Mouse (Mus musculus) hindbrain, embryonic 15.5 days (tissue): ENCODE data around the gene Mylk4. TPM values are rescaled to one million over a fixed set of nuclear protein-coding genes. Genes with fewer than 3 reads are reported as not detected.

Source experiments
- ATAC-seq: fragments of 200-750 bp; cut with Nextera tagmentation; 2 replicates; pipeline ENCODE4 v1.8.0; 2017; ENCODE audit warnings: low read depth, moderate number of reproducible peaks, moderate TSS enrichment; ENCODE audit not compliant: low FRiP score
- H3K27ac ChIP-seq: fragments of 300-500 bp; sonication (generic); replicated peaks from 2 replicates; pipeline ENCODE4 v1.5.1; 2015; ENCODE audit warnings: mild to moderate bottlenecking, inconsistent platforms
- H3K27me3 ChIP-seq: fragments of 300-500 bp; sonication (generic); 2 replicates; pipeline ENCODE4 v1.6.1; 2015; ENCODE audit warnings: control low read depth, inconsistent platforms
- H3K36me3 ChIP-seq: fragments of 300-500 bp; sonication (generic); 2 replicates; pipeline ENCODE4 v1.6.1; 2015; ENCODE audit warnings: control low read depth, inconsistent platforms
- H3K4me1 ChIP-seq: fragments of 300-500 bp; sonication (generic); replicated peaks from 2 replicates; pipeline ENCODE4 v1.6.1; 2015; ENCODE audit warnings: control low read depth, inconsistent platforms
- H3K4me2 ChIP-seq: fragments of 300-500 bp; sonication (generic); 2 replicates; pipeline ENCODE4 v1.6.1; 2015; ENCODE audit warnings: moderate library complexity, mild to moderate bottlenecking, inconsistent platforms
- H3K4me3 ChIP-seq: fragments of 300-500 bp; sonication (generic); 2 replicates; pipeline ENCODE4 v1.5.1; 2015; ENCODE audit warnings: mild to moderate bottlenecking, inconsistent platforms
- H3K9ac ChIP-seq: fragments of 300-500 bp; sonication (generic); 2 replicates; pipeline ENCODE4 v1.6.1; 2015; ENCODE audit warnings: inconsistent platforms
- H3K9me3 ChIP-seq: fragments of 300-500 bp; sonication (generic); 2 replicates; pipeline ENCODE4 v1.6.1; 2016; ENCODE audit warnings: control low read depth, inconsistent platforms
- WGBS: fragments of 180-500 bp; shearing (Covaris S2); methylation state at CpG from one replicate; pipeline ENCODE4 v1.1.7; 2015; 5-methylcytosine and 5-hydroxymethylcytosine counted together
- polyA plus RNA-seq: library from polyadenylated mRNA; unstranded; fragments of >200 nt; fragmentation: Nextera tagmentation; extraction: Ambion mirVana; gene quantifications from 2 replicates; pipeline ENCODE4 v1.2.1, GENCODE M21; 2015

Gene Mylk4
- polyA plus RNA-seq, 1 experiment from 2014 or later = 0.06 TPM

DNA sequence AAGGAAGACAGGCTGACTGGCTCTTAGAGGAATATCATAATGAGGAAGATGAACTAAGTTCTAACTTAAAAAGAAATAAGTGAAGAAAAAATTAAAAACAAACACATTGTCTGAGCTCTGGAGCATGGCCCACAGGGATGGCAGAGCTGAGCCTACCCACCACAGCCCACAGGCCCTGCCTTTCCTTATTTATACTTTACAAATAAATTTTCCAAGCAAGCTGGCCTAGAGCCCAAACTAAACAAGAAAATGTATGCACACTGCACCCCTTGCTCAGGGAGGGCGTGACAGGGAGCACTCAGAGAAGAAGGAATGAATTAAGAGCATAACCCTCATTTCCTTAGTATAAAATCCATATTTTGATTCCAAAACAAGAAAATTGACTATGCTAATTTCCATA, 82.2 kb downstream of the Mylk4 start:
- Histone ChIP-seq H3K27ac (no peak overlapping the region), H3K4me1 (0 out of 2 replicates have a peak, but pooled peaks cover 4% of the 10 kb centered on the region), H3K36me3 (no peaks in the 10 kb centered on the region), H3K9me3 (no peaks in the 10 kb centered on the region), H3K27me3 (no peaks in the 10 kb centered on the region), H3K4me2 (no peak overlapping the region), H3K4me3 (no peak overlapping the region), H3K9ac (no peak overlapping the region)
- ATAC-seq = no peak
- 86% methylated on average over 1 of the region's 1 CpGs for WGBS

- no peaks in the 10 kb centered on the region for H3K36me3 ChIP-seq
- no peaks in the 10 kb centered on the region for H3K9me3 ChIP-seq
- no peaks in the 10 kb centered on the region for H3K27me3 ChIP-seq
- H3K27ac ChIP-seq = no peak overlapping the region
- no peak overlapping the region for H3K4me2 ChIP-seq
- no peaks in the 10 kb centered on the region for H3K4me1 ChIP-seq
- ATAC-seq = no peak
- WGBS = 95% methylated on average over 1 of the region's 1 CpGs
- no peak overlapping the region for H3K9ac ChIP-seq
- H3K4me3 ChIP-seq = no peak overlapping the region
Measured at GRCm38 (mm10) chr13:32699376-32699775, 84.4 kb downstream of the Mylk4 start.

- Histone ChIP-seq H3K4me1 (no peaks in the 10 kb centered on the region), H3K4me2 (no peak overlapping the region), H3K27me3 (no peaks in the 10 kb centered on the region), H3K36me3 (no peaks in the 10 kb centered on the region), H3K9me3 (no peaks in the 10 kb centered on the region), H3K9ac (no peak overlapping the region), H3K4me3 (no peak overlapping the region), H3K27ac (no peak overlapping the region)
- 96% methylated on average over 3 of the region's 3 CpGs for WGBS
- no peak for ATAC-seq
Measured at GRCm38 (mm10) chr13:32698956-32699355, 84.8 kb downstream of the Mylk4 start.

- H3K27me3 ChIP-seq = no peaks in the 10 kb centered on the region
- no peak for ATAC-seq
- H3K36me3 ChIP-seq = no peaks in the 10 kb centered on the region
- no peaks in the 10 kb centered on the region for H3K9me3 ChIP-seq
- H3K4me1 ChIP-seq = no peaks in the 10 kb centered on the region
- 87% methylated on average over 6 of the region's 6 CpGs for whole genome bisulfite sequencing
- H3K4me3 ChIP-seq = no peak overlapping the region
- H3K4me2 ChIP-seq = no peak overlapping the region
- H3K27ac ChIP-seq = no peak overlapping the region
- no peak overlapping the region for H3K9ac ChIP-seq
Measured at GRCm38 (mm10) chr13:32693886-32694455, 89.8 kb downstream of the Mylk4 start.

GRCm38 (mm10) chr13:32692563-32692962, 91.2 kb downstream of the Mylk4 start:
- 69% methylated on average over 1 of the region's 1 CpGs for WGBS
- Histone ChIP-seq H3K4me2 (no peak overlapping the region), H3K4me3 (no peak overlapping the region), H3K9me3 (no peaks in the 10 kb centered on the region), H3K9ac (no peak overlapping the region), H3K27me3 (no peaks in the 10 kb centered on the region), H3K4me1 (no peaks in the 10 kb centered on the region), H3K36me3 (no peaks in the 10 kb centered on the region), H3K27ac (no peak overlapping the region)
- ATAC-seq = no peak

- Histone ChIP-seq H3K36me3 (no peaks in the 10 kb centered on the region), H3K27ac (no peak overlapping the region), H3K27me3 (no peaks in the 10 kb centered on the region), H3K4me1 (no peaks in the 10 kb centered on the region), H3K9ac (no peak overlapping the region), H3K4me3 (no peak overlapping the region), H3K9me3 (no peaks in the 10 kb centered on the region), H3K4me2 (no peak overlapping the region)
- no peak for ATAC-seq
- 96% methylated on average over 3 of the region's 3 CpGs for WGBS
Measured at GRCm38 (mm10) chr13:32690279-32690678, 93.5 kb downstream of the Mylk4 start.

DNA sequence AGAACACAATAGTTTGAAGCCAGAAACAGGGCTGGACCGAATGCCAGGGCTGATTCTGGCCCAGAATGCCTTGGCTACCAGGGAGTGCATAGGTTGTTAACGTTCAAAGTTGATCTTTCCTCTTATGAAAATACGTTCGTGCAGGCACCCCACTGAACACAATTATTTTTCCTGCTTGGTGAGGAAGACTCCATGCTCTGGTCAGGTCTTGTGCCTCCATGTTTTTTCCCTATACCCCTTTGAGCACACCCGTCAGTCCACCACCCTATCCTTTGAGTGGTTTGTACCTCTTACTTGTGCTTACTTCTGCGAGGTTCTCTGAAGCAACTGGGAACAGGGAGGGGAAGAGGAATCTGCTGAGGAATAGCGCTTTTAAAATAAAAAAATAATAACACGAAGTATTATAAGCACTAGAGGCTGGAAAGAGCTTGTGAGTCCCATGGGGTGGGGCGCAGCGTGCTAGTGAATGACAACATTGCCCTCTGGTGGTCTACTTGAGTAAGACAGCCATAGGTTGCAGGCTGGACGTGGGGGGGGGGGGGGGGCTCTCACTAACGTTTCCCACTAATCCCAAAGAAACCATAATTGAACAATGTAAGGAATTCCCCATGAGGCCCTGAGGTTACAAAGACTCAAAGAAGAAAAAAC, 102.8 kb downstream of the Mylk4 start:
- WGBS = 40% methylated on average over 12 of the region's 12 CpGs
- no peaks in the 10 kb centered on the region for H3K27me3 ChIP-seq
- ATAC-seq = peak; percentile 83
- H3K36me3 ChIP-seq = no peaks in the 10 kb centered on the region
- H3K4me3 ChIP-seq = no peak overlapping the region
- H3K9ac ChIP-seq = no peak overlapping the region
- no peak overlapping the region for H3K27ac ChIP-seq
- H3K4me2 ChIP-seq = peak overlapping the region; percentile 24; the same call in 1 of the 2 replicates
- no peaks in the 10 kb centered on the region for H3K9me3 ChIP-seq
- H3K4me1 ChIP-seq = 0 out of 2 replicates have a peak, but pooled peaks cover 3% of the 10 kb centered on the region

DNA sequence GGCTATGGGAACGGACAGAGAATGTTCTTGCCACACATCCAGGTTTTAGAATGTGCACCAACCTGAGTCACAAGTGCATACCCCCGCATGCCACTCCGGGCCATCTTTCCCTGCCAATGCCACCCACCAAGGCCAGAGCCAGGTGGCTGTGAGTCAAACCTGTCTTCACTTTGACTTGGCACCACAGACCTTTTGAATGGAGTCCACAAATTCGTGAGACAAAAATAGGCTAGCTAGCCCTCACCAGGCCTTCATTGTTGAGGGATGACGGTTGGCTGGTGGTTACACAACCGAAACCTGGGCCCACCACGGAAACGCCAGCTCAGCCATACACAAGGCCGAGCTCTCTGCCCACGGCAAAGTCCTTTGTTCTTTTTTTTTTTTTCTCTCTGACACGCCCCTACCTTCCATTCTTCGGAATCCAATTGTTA, 103.6 kb downstream of the Mylk4 start:
- Histone ChIP-seq H3K9me3 (no peaks in the 10 kb centered on the region), H3K36me3 (no peaks in the 10 kb centered on the region), H3K4me3 (no peak overlapping the region), H3K27ac (no peak overlapping the region), H3K4me1 (0 out of 2 replicates have a peak, but pooled peaks cover 3% of the 10 kb centered on the region), H3K4me2 (no peak overlapping the region), H3K27me3 (no peaks in the 10 kb centered on the region), H3K9ac (no peak overlapping the region)
- WGBS = 79% methylated on average over 12 of the region's 12 CpGs
- no peak; the same call in 1 of the 2 replicates for ATAC-seq

DNA sequence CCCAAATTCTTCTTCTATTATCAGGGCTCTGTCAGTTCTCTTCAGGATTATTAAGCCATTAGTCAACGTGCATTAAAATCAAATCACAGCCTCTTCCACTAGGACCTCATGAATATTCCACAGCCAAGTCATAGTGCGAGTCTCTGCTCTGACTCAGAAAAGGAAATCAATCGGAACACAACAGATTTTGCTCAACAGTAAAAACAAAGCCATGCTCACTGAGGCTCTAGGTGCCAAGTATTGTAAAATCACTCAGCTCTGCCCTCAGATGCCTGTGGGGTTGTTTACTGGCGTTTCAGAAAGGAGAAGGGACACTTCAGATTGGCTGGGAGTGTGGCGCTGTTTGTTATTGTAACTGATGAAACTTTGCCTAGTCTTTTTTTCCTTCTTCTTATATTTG, 104.8 kb downstream of the Mylk4 start:
- Histone ChIP-seq H3K27ac (no peak overlapping the region), H3K4me3 (no peak overlapping the region), H3K9me3 (no peaks in the 10 kb centered on the region), H3K4me2 (no peak overlapping the region), H3K9ac (no peak overlapping the region), H3K27me3 (no peaks in the 10 kb centered on the region), H3K4me1 (0 out of 2 replicates have a peak, but pooled peaks cover 3% of the 10 kb centered on the region), H3K36me3 (no peaks in the 10 kb centered on the region)
- 57% methylated on average over 5 of the region's 5 CpGs for WGBS
- ATAC-seq = no peak

GRCm38 (mm10) chr13:32670782-32671181, 113.0 kb downstream of the Mylk4 start:
- H3K4me2 ChIP-seq = no peak overlapping the region
- H3K9ac ChIP-seq = no peak overlapping the region
- no peaks in the 10 kb centered on the region for H3K4me1 ChIP-seq
- H3K36me3 ChIP-seq = no peaks in the 10 kb centered on the region
- H3K27me3 ChIP-seq = no peaks in the 10 kb centered on the region
- 79% methylated on average over 7 of the region's 7 CpGs for WGBS
- no peaks in the 10 kb centered on the region for H3K9me3 ChIP-seq
- no peak for ATAC-seq
- H3K27ac ChIP-seq = no peak overlapping the region
- no peak overlapping the region for H3K4me3 ChIP-seq

GRCm38 (mm10) chr13:32668296-32668695, 115.5 kb downstream of the Mylk4 start:
- Histone ChIP-seq H3K9ac (no peak overlapping the region), H3K4me3 (no peak overlapping the region), H3K27me3 (no peaks in the 10 kb centered on the region), H3K9me3 (no peaks in the 10 kb centered on the region), H3K4me1 (no peaks in the 10 kb centered on the region), H3K4me2 (no peak overlapping the region), H3K36me3 (no peaks in the 10 kb centered on the region), H3K27ac (no peak overlapping the region)
- WGBS = 75% methylated on average over 3 of the region's 3 CpGs
- ATAC-seq = no peak

- WGBS = 84% methylated on average over 4 of the region's 4 CpGs
Measured at GRCm38 (mm10) chr13:32667386-32667785, 116.4 kb downstream of the Mylk4 start.

More at GRCm38 (mm10) chr13:32667386-32667785, 116.4 kb downstream of the Mylk4 start:
- Histone ChIP-seq H3K36me3 (no peaks in the 10 kb centered on the region), H3K4me3 (no peak overlapping the region), H3K27me3 (no peaks in the 10 kb centered on the region), H3K27ac (no peak overlapping the region), H3K4me2 (no peak overlapping the region), H3K4me1 (no peaks in the 10 kb centered on the region), H3K9ac (no peak overlapping the region), H3K9me3 (no peaks in the 10 kb centered on the region)
- no peak for ATAC-seq
